Mouse (Mus musculus) embryonic facial prominence, embryonic 15.5 days (tissue): Measurements from ENCODE around the gene Spata2. TPM values are rescaled to one million over a fixed set of nuclear protein-coding genes. Genes with fewer than 3 reads are reported as not detected.

ENCODE experiments used
- ATAC-seq: fragments of 200-750 bp; cut with Nextera tagmentation; 2 replicates; pipeline ENCODE4 v1.8.0; 2017; ENCODE audit warnings: low read depth, moderate TSS enrichment; ENCODE audit not compliant: insufficient number of reproducible peaks, low FRiP score, low TSS enrichment
- H3K27ac ChIP-seq: fragments of 300-500 bp; sonication (generic); replicated peaks from 2 replicates; pipeline ENCODE4 v1.5.1; 2015; ENCODE audit warnings: mild to moderate bottlenecking, inconsistent platforms
- H3K27me3 ChIP-seq: fragments of 300-500 bp; sonication (generic); 2 replicates; pipeline ENCODE4 v1.6.1; 2015; ENCODE audit warnings: inconsistent platforms
- H3K36me3 ChIP-seq: fragments of 300-500 bp; sonication (generic); 2 replicates; pipeline ENCODE4 v1.6.1; 2015; ENCODE audit warnings: mild to moderate bottlenecking, inconsistent platforms
- H3K4me1 ChIP-seq: fragments of 300-500 bp; sonication (generic); 2 replicates; pipeline ENCODE4 v1.6.1; 2015; ENCODE audit warnings: inconsistent platforms
- H3K4me2 ChIP-seq: fragments of 300-500 bp; sonication (generic); replicated peaks from 2 replicates; pipeline ENCODE4 v1.6.1; 2015; ENCODE audit warnings: mild to moderate bottlenecking, inconsistent platforms
- H3K4me3 ChIP-seq: fragments of 300-500 bp; sonication (generic); replicated peaks from 2 replicates; pipeline ENCODE4 v1.5.1; 2015; ENCODE audit warnings: mild to moderate bottlenecking, inconsistent platforms
- H3K9ac ChIP-seq: fragments of 300-500 bp; sonication (generic); 2 replicates; pipeline ENCODE4 v1.6.1; 2015; ENCODE audit warnings: inconsistent platforms
- H3K9me3 ChIP-seq: fragments of 300-500 bp; sonication (generic); replicated peaks from 2 replicates; pipeline ENCODE4 v1.6.1; 2016; ENCODE audit warnings: inconsistent platforms
- WGBS: fragments of 180-500 bp; shearing (Covaris S2); methylation state at CpG from one replicate; pipeline ENCODE4 v1.1.7; 2015; 5-methylcytosine and 5-hydroxymethylcytosine counted together
- polyA plus RNA-seq: library from polyadenylated mRNA; unstranded; fragments of >200 nt; fragmentation: Nextera tagmentation; extraction: Ambion mirVana; gene quantifications from 2 replicates; pipeline ENCODE4 v1.2.1, GENCODE M21; 2015

The Spata2 gene
- polyA plus RNA-seq, 1 experiment from 2014 or later: 16.2 TPM

GRCm38 (mm10) chr2:167476200-167476688 is 16.4 kb downstream of the Spata2 start:
- Histone ChIP-seq H3K4me3 (no peak overlapping the region), H3K4me1 (peaks cover 15% of the 10 kb centered on the region), H3K9ac (no peak overlapping the region), H3K36me3 (peaks cover 52% of the 10 kb centered on the region), H3K4me2 (no peak overlapping the region), H3K9me3 (no peaks in the 10 kb centered on the region), H3K27me3 (no peaks in the 10 kb centered on the region), H3K27ac (peak overlapping the region; percentile 55)
- WGBS: 17% methylated on average over 7 of the region's 7 CpGs
- ATAC-seq: peak; percentile 49

GRCm38 (mm10) chr2:167475596-167475995 is 17.1 kb downstream of the Spata2 start:
- no peak overlapping the region for H3K4me2 ChIP-seq
- 78% methylated on average over 5 of the region's 5 CpGs for WGBS
- H3K4me1 ChIP-seq: peaks cover 15% of the 10 kb centered on the region
- no peaks in the 10 kb centered on the region for H3K9me3 ChIP-seq
- no peak overlapping the region for H3K9ac ChIP-seq
- H3K36me3 ChIP-seq: peaks cover 57% of the 10 kb centered on the region
- ATAC-seq: no peak
- no peak overlapping the region for H3K4me3 ChIP-seq
- peak overlapping the region; percentile 55 for H3K27ac ChIP-seq
- no peaks in the 10 kb centered on the region for H3K27me3 ChIP-seq

GRCm38 (mm10) chr2:167474218-167474617 is 18.5 kb downstream of the Spata2 start:
- H3K4me3 ChIP-seq: no peak overlapping the region
- ATAC-seq: no peak
- H3K27me3 ChIP-seq: no peaks in the 10 kb centered on the region
- H3K4me1 ChIP-seq: peaks cover 15% of the 10 kb centered on the region
- H3K9ac ChIP-seq: no peak overlapping the region
- H3K4me2 ChIP-seq: no peak overlapping the region
- H3K36me3 ChIP-seq: peaks cover 65% of the 10 kb centered on the region
- H3K27ac ChIP-seq: no peak overlapping the region
- WGBS: 76% methylated on average over 6 of the region's 6 CpGs
- no peaks in the 10 kb centered on the region for H3K9me3 ChIP-seq

GRCm38 (mm10) chr2:167471585-167471984 is 21.1 kb downstream of the Spata2 start:
- H3K36me3 ChIP-seq: peaks cover 74% of the 10 kb centered on the region
- ATAC-seq: no peak

GRCm38 (mm10) chr2:167470611-167471010 is 22.1 kb downstream of the Spata2 start:
- H3K9me3 ChIP-seq: no peaks in the 10 kb centered on the region
- 71% methylated on average over 3 of the region's 3 CpGs for WGBS
- no peak for ATAC-seq
- no peak overlapping the region for H3K4me3 ChIP-seq
- H3K27ac ChIP-seq: no peak overlapping the region
- H3K4me2 ChIP-seq: no peak overlapping the region
- no peaks in the 10 kb centered on the region for H3K4me1 ChIP-seq
- H3K27me3 ChIP-seq: no peaks in the 10 kb centered on the region
- no peak overlapping the region for H3K9ac ChIP-seq
- peaks cover 84% of the 10 kb centered on the region for H3K36me3 ChIP-seq

More at GRCm38 (mm10) chr2:167471585-167471984, 21.1 kb downstream of the Spata2 start:
- no peak overlapping the region for H3K27ac ChIP-seq
- H3K9ac ChIP-seq: no peak overlapping the region
- peaks cover 10% of the 10 kb centered on the region for H3K4me1 ChIP-seq
- H3K4me2 ChIP-seq: no peak overlapping the region
- WGBS: 78% methylated on average over 6 of the region's 6 CpGs
- no peaks in the 10 kb centered on the region for H3K27me3 ChIP-seq
- no peaks in the 10 kb centered on the region for H3K9me3 ChIP-seq
- no peak overlapping the region for H3K4me3 ChIP-seq

- no peaks in the 10 kb centered on the region for H3K27me3 ChIP-seq
- no peaks in the 10 kb centered on the region for H3K4me1 ChIP-seq
- peaks cover 79% of the 10 kb centered on the region for H3K36me3 ChIP-seq
- no peak overlapping the region for H3K27ac ChIP-seq
- H3K9ac ChIP-seq: no peak overlapping the region
- H3K9me3 ChIP-seq: no peaks in the 10 kb centered on the region
- no peak for ATAC-seq
- no peak overlapping the region for H3K4me3 ChIP-seq
- H3K4me2 ChIP-seq: no peak overlapping the region
- 76% methylated on average over 6 of the region's 6 CpGs for WGBS
These were observed 24.2 kb downstream of the Spata2 start for GRCm38 (mm10) chr2:167468444-167468843.

- no peak for ATAC-seq
- Histone ChIP-seq H3K4me3 (no peak overlapping the region), H3K9ac (no peak overlapping the region), H3K27ac (no peak overlapping the region), H3K4me1 (no peaks in the 10 kb centered on the region), H3K27me3 (no peaks in the 10 kb centered on the region), H3K4me2 (no peak overlapping the region), H3K36me3 (peaks cover 67% of the 10 kb centered on the region), H3K9me3 (no peaks in the 10 kb centered on the region)
- 80% methylated on average over 5 of the region's 5 CpGs for WGBS
These were observed 25.5 kb downstream of the Spata2 start for GRCm38 (mm10) chr2:167467214-167467613.

- ATAC-seq: no peak
- Histone ChIP-seq H3K9ac (no peak overlapping the region), H3K27me3 (no peaks in the 10 kb centered on the region), H3K4me3 (no peak overlapping the region), H3K36me3 (peaks cover 57% of the 10 kb centered on the region), H3K9me3 (no peaks in the 10 kb centered on the region), H3K4me2 (no peak overlapping the region), H3K4me1 (no peaks in the 10 kb centered on the region), H3K27ac (no peak overlapping the region)
- 85% methylated on average over 3 of the region's 3 CpGs for WGBS
These were observed 26.7 kb downstream of the Spata2 start for GRCm38 (mm10) chr2:167465951-167466350.

- Histone ChIP-seq H3K9me3 (no peaks in the 10 kb centered on the region), H3K4me3 (no peak overlapping the region), H3K9ac (no peak overlapping the region), H3K4me1 (no peaks in the 10 kb centered on the region), H3K4me2 (no peak overlapping the region), H3K27me3 (no peaks in the 10 kb centered on the region), H3K36me3 (peaks cover 46% of the 10 kb centered on the region), H3K27ac (no peak overlapping the region)
- ATAC-seq: no peak
- WGBS: 89% methylated on average over 5 of the region's 5 CpGs
These were observed 28.9 kb downstream of the Spata2 start for GRCm38 (mm10) chr2:167463802-167464201.

GRCm38 (mm10) chr2:167462954-167463353 is 29.7 kb downstream of the Spata2 start:
- Histone ChIP-seq H3K27me3 (no peaks in the 10 kb centered on the region), H3K9me3 (no peaks in the 10 kb centered on the region), H3K4me3 (no peak overlapping the region), H3K4me1 (no peaks in the 10 kb centered on the region), H3K9ac (no peak overlapping the region), H3K4me2 (no peak overlapping the region), H3K36me3 (peaks cover 49% of the 10 kb centered on the region), H3K27ac (no peak overlapping the region)
- ATAC-seq: no peak
- WGBS: 59% methylated on average over 6 of the region's 6 CpGs

- H3K9me3 ChIP-seq: no peaks in the 10 kb centered on the region
- no peak for ATAC-seq
- WGBS: 92% methylated on average over 6 of the region's 6 CpGs
These were observed 33.4 kb downstream of the Spata2 start for GRCm38 (mm10) chr2:167459071-167459865.

GRCm38 (mm10) chr2:167458548-167458947 is 34.1 kb downstream of the Spata2 start:
- ATAC-seq: no peak
- Histone ChIP-seq H3K27ac (no peak overlapping the region), H3K4me1 (no peaks in the 10 kb centered on the region), H3K9ac (no peak overlapping the region), H3K36me3 (peaks cover 56% of the 10 kb centered on the region), H3K27me3 (no peaks in the 10 kb centered on the region), H3K9me3 (no peaks in the 10 kb centered on the region), H3K4me2 (no peak overlapping the region), H3K4me3 (no peak overlapping the region)
- WGBS: 94% methylated on average over 3 of the region's 3 CpGs

More at GRCm38 (mm10) chr2:167459071-167459865, 33.4 kb downstream of the Spata2 start:
- Histone ChIP-seq H3K9ac (no peak overlapping the region), H3K4me3 (no peak overlapping the region), H3K27ac (no peak overlapping the region), H3K36me3 (peaks cover 50% of the 10 kb centered on the region), H3K27me3 (no peaks in the 10 kb centered on the region), H3K4me1 (no peaks in the 10 kb centered on the region), H3K4me2 (no peak overlapping the region)
